Mouse (Mus musculus) lung, adult 2 months (tissue): Measurements from ENCODE around the gene Slc13a5. TPM values are rescaled to one million over a fixed set of nuclear protein-coding genes. Genes with fewer than 3 reads are reported as not detected.

ENCODE experiments used
- DNase-seq: peaks from one replicate; pipeline ENCODE4 v3.0.0; 2022
- H3K4me1 ChIP-seq: fragments of 200-500 bp; 2 replicates; pipeline ENCODE4 v1.6.1; 2011; ENCODE audit warnings: low read length; ENCODE audit not compliant: control insufficient read depth, insufficient read depth
- H3K4me3 ChIP-seq: fragments of 200-500 bp; replicated peaks from 2 replicates; pipeline ENCODE3; 2011; ENCODE audit warnings: low read depth, mild to moderate bottlenecking, control low read depth, low read length; ENCODE audit errors: extremely low read depth
- CTCF ChIP-seq: fragments of 200-500 bp; IDR thresholded peaks from 2 replicates; pipeline ENCODE4 v1.5.1; 2011; ENCODE audit warnings: mild to moderate bottlenecking, low read length, control low read depth; ENCODE audit not compliant: insufficient read depth
- POLR2A ChIP-seq: fragments of 200-500 bp; IDR thresholded peaks from 2 replicates; pipeline ENCODE4 v1.6.1; 2011; ENCODE audit warnings: low read depth, mild to moderate bottlenecking, control low read depth, low read length, borderline replicate concordance; ENCODE audit errors: extremely low read depth
- WGBS: fragments of 180-500 bp; shearing (Covaris S2); methylation state at CpG from one replicate; pipeline ENCODE4 v1.1.7; 2018; 5-methylcytosine and 5-hydroxymethylcytosine counted together
- polyA plus RNA-seq: library from polyadenylated mRNA; depleted of rRNA; stranded (reverse); fragments of >200 nt; gene quantifications from 2 replicates; pipeline ENCODE4 v1.2.3, GENCODE M21; 2012; rRNA removed

Slc13a5 gene
- polyA plus RNA-seq, 1 experiment = not detected

DNA sequence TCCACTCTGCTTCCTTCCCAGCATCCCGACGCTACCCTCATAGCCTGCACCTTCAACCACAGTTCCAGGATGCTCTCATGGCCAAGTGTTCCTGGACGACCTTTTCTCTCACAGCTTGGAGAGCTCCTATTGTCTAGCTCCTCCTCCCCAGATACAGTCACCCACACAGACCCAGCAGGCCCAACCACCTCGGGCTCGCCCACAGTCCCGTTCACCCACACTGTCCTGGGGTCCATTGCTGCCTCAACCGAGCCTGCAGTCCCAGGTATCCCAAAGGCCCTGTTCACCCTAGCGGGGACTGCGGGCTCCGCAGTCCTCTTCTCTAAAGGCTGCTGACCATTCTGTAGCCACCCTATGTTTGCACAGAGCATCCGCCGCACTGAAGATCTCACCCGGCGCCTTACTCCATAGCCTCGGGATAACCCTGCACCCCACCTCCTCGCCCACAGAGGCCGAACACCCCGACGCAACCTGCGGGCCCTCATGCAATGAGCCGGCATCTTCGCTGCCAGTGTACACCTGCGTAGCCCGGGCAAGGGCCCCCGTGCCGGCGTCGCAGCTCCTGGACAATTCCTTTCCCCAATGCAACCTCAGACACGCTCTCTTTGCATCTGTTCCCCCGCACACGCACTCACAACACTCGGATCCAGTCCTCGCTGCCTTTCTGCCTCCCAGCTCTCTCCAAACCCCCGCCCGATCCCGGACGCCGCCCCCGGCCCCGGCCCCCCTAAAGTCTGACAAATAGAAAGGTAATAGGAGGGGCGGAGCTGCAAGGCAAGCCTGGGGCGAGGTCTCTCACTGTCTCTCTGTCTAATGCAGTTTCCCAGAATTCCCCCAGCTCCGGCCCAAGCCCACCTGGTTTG is 60.5 kb downstream of the Slc13a5 start, which contains the start of gene Gm43951:
TSS of gene Gm43951 (minus strand) at position 500 of the 863 bp plus-strand sequence.
- peak within 1 kb of the TSS; percentile 98 for H3K4me3 ChIP-seq
- no peaks in the 10 kb centered on the region; the same call in 1 of the 2 replicates for H3K4me1 ChIP-seq
- no peak for DNase-seq
- no peak for TF ChIP-seq POLR2A
- no peak for TF ChIP-seq CTCF
- 1% methylated on average over 43 of the region's 43 CpGs for WGBS

DNA sequence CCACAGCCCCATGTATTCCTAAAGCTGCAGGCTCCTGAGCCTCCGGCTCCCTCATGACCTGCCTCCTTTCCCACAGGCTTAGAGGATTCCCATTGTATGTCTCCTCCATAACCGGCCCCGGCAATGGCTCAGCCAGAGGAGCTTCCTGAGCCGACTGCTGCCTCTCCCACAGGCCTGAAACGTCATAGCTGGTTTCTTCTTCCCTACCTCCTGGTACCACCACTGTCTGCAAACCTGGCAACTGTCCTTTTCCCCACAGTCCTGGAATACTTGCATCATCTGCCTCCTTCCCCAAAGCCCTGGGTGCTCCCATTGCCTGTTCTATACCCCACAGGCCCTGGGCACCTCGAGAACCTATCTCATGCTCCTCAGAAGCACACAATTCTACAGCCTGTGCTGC is 61.8 kb downstream of the Slc13a5 start:
- 82% methylated on average over 6 of the region's 6 CpGs for WGBS
- Histone ChIP-seq H3K4me1 (no peaks in the 10 kb centered on the region; the same call in 1 of the 2 replicates), H3K4me3 (no peak overlapping the region)
- no peak for DNase-seq
- no peak for TF ChIP-seq POLR2A
- TF ChIP-seq CTCF = no peak

DNA sequence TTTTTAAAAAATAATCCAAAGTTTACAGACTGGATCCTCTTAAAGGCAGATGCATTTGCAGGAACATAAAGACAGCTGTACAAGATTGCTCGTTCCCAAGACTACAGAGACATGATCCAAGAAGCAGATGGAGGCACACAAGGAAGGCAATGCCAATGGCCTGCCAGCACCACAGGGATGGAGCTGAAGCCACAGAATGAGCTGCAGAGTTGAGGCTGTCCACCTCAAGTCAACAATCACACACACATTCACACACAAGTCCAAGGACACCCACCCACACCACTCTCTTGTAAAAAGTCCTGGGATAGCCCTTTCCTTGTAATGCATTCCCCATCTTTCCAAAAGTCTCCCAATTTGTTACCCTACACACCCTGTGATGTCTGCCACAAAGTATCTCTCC is 63.6 kb downstream of the Slc13a5 start:
- no peak overlapping the region for H3K4me3 ChIP-seq
- no peak for TF ChIP-seq POLR2A
- TF ChIP-seq CTCF = no peak
- H3K4me1 ChIP-seq = no peaks in the 10 kb centered on the region; the same call in 1 of the 2 replicates
- DNase-seq = no peak
- 76% methylated on average over 1 of the region's 1 CpGs for WGBS

DNA sequence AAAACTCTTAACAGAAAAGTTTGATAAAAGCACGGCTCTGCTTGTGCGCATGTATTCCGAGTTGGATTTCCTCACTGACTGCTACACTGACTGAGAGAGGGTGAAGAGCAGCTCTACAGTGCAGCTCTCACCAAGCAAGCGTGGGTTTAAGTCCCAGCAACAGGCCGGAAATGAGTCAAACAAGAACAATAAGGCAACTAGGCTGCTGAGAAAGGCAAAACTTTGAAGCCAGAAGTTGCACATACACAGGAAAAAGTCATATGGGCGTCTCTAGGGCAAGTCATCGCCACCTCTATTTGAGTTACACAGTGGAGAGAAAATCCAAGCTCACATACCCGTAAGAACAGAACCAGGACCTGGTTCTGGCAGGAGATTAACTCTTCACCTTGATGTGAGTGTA is 70.5 kb downstream of the Slc13a5 start:
- DNase-seq = no peak
- TF ChIP-seq CTCF = no peak
- TF ChIP-seq POLR2A = no peak
- WGBS = 49% methylated on average over 8 of the region's 8 CpGs
- H3K4me1 ChIP-seq = no peaks in the 10 kb centered on the region
- no peak overlapping the region for H3K4me3 ChIP-seq

DNA sequence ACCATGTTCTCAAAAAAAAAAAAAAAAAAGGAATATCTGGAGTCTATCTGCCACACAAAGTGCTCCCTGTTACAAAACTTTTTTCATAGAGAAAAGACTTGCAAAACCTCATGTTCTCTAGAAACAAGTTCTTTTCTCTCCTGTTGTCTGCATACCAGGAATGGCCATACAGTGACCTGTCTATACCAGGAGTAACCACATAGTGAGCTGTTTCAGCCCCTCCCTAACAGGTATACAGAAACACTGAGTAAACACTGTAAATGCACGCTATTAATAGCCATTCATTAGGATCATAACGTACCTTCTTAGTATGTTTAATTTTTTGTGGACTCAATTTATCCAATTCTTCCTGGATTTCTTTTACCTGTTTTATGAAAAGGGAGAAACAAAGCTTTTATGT is 72.8 kb downstream of the Slc13a5 start:
- 69% methylated on average over 2 of the region's 2 CpGs for WGBS
- no peak overlapping the region for H3K4me3 ChIP-seq
- no peaks in the 10 kb centered on the region for H3K4me1 ChIP-seq
- TF ChIP-seq CTCF (no peak), POLR2A (no peak)
- no peak for DNase-seq

Other genes with a start within 250 kb of the Slc13a5 start
- 0.08 and 0.11 TPM in 2 replicates for gene Aipl1, start 229.7 kb downstream of the Slc13a5 start, polyA plus RNA-seq
- gene Pimreg, start 225.2 kb downstream of the Slc13a5 start, polyA plus RNA-seq = 1.2 and 1.8 TPM in 2 replicates
- 26.9 and 30.0 TPM in 2 replicates for gene Pitpnm3, start 131.4 kb downstream of the Slc13a5 start, polyA plus RNA-seq
- gene Gm43951, start 60.4 kb downstream of the Slc13a5 start, polyA plus RNA-seq = 0.20 and 0.32 TPM in 2 replicates
- gene 4933427D14Rik, start 59.8 kb downstream of the Slc13a5 start, polyA plus RNA-seq = 4.1 and 5.1 TPM in 2 replicates
- 36.0 and 53.8 TPM in 2 replicates for gene Txndc17, start 59.7 kb downstream of the Slc13a5 start, polyA plus RNA-seq
- gene Med31, start 51.6 kb downstream of the Slc13a5 start, polyA plus RNA-seq = 7.5 and 9.5 TPM in 2 replicates
- 28.2 and 55.3 TPM in 2 replicates for gene Xaf1, start 34.4 kb upstream of the Slc13a5 start, polyA plus RNA-seq
- 0.12 and 0.31 TPM in 2 replicates for gene Fbxo39, start 47.2 kb upstream of the Slc13a5 start, polyA plus RNA-seq
- 4.8 and 8.3 TPM in 2 replicates for gene Tekt1, start 95.2 kb upstream of the Slc13a5 start, polyA plus RNA-seq
- gene Smtnl2, start 144.5 kb upstream of the Slc13a5 start, polyA plus RNA-seq = 32.1 and 34.5 TPM in 2 replicates
- gene Ggt6, start 168.3 kb upstream of the Slc13a5 start, polyA plus RNA-seq = 2.9 and 7.0 TPM in 2 replicates
- gene Mybbp1a, start 174.1 kb upstream of the Slc13a5 start, polyA plus RNA-seq = 26.1 and 32.8 TPM in 2 replicates
- gene Spns2, start 222.7 kb upstream of the Slc13a5 start, polyA plus RNA-seq = 103 and 126 TPM in 2 replicates